Mouse (Mus musculus) lung, embryonic 14.5 days (tissue): ENCODE results near the gene Camkmt. TPM values are rescaled to one million over a fixed set of nuclear protein-coding genes. Genes with fewer than 3 reads are reported as not detected.

Source experiments
- ATAC-seq: fragments of 200-750 bp; cut with Nextera tagmentation; 2 replicates; pipeline ENCODE4 v1.8.0; 2017; ENCODE audit warnings: mild to moderate bottlenecking, moderate TSS enrichment, moderate library complexity; ENCODE audit not compliant: insufficient read depth
- DNase-seq: peaks from one replicate; pipeline ENCODE4 v3.0.0-alpha.2; 2015
- H3K27ac ChIP-seq: fragments of 300-500 bp; sonication (generic); 2 replicates; pipeline ENCODE4 v1.5.1; 2014; ENCODE audit warnings: low read depth, mild to moderate bottlenecking, moderate library complexity
- H3K27me3 ChIP-seq: fragments of 300-500 bp; sonication (generic); 2 replicates; pipeline ENCODE4 v1.6.1; 2014; ENCODE audit warnings: low read length, control low read depth; ENCODE audit not compliant: insufficient read depth
- H3K36me3 ChIP-seq: fragments of 300-500 bp; sonication (generic); 2 replicates; pipeline ENCODE4 v1.6.1; 2014; ENCODE audit warnings: control low read depth; ENCODE audit not compliant: insufficient read depth
- H3K4me1 ChIP-seq: fragments of 300-500 bp; sonication (generic); 2 replicates; pipeline ENCODE4 v1.6.1; 2014; ENCODE audit warnings: antibody characterized with exemption, control low read depth; ENCODE audit not compliant: insufficient read depth
- H3K4me2 ChIP-seq: fragments of 300-500 bp; sonication (generic); 2 replicates; pipeline ENCODE4 v1.6.1; 2014; ENCODE audit warnings: mild to moderate bottlenecking
- H3K4me3 ChIP-seq: fragments of 300-500 bp; sonication (generic); 2 replicates; pipeline ENCODE4 v1.5.1; 2014; ENCODE audit warnings: low read depth, low read length
- H3K9ac ChIP-seq: fragments of 300-500 bp; sonication (generic); 2 replicates; pipeline ENCODE4 v1.6.1; 2014
- H3K9me3 ChIP-seq: fragments of 300-500 bp; sonication (generic); 2 replicates; pipeline ENCODE4 v1.6.1; 2016; ENCODE audit warnings: low read depth, low read length, control low read depth
- CTCF ChIP-seq: IDR thresholded peaks from 2 replicates; pipeline ENCODE4 v1.5.1; 2016; ENCODE audit warnings: antibody characterized with exemption, low read depth
- WGBS: fragments of 180-500 bp; shearing (Covaris S2); extraction: QIAGEN DNeasy Blood & Tissue Kit; methylation state at CpG from one replicate; pipeline ENCODE4 v1.1.7; 2014; 5-methylcytosine and 5-hydroxymethylcytosine counted together
- polyA plus RNA-seq: library from polyadenylated mRNA; unstranded; fragments of >200 nt; fragmentation: Nextera tagmentation; extraction: Ambion mirVana; gene quantifications from 2 replicates; pipeline ENCODE4 v1.2.1, GENCODE M21; 2014

Camkmt gene
- polyA plus RNA-seq, 1 experiment from 2014 or later, result 11.7 TPM

- H3K9me3 ChIP-seq, result no peaks in the 10 kb centered on the region
- H3K4me1 ChIP-seq, result no peaks in the 10 kb centered on the region
- ATAC-seq (no peak), DNase-seq (no peak)
- no peak for TF ChIP-seq CTCF
- H3K27ac ChIP-seq, result no peak overlapping the region
- no peaks in the 10 kb centered on the region for H3K27me3 ChIP-seq
- H3K4me2 ChIP-seq, result no peak overlapping the region
- WGBS, result 57% methylated on average over 8 of the region's 8 CpGs
- H3K36me3 ChIP-seq, result no peaks in the 10 kb centered on the region
- H3K4me3 ChIP-seq, result no peak overlapping the region
- H3K9ac ChIP-seq, result no peak overlapping the region
Observed at GRCm38 (mm10) chr17:85349331-85349935, 259.1 kb downstream of the Camkmt start.

- TF ChIP-seq CTCF, result no peak
- no peak for ATAC-seq
Observed at GRCm38 (mm10) chr17:85351301-85351700, 260.9 kb downstream of the Camkmt start.

GRCm38 (mm10) chr17:85352731-85353130 lies 262.4 kb downstream of the Camkmt start:
- TF ChIP-seq CTCF, result peak; percentile 25

More at GRCm38 (mm10) chr17:85351301-85351700, 260.9 kb downstream of the Camkmt start:
- Histone ChIP-seq H3K9me3 (no peaks in the 10 kb centered on the region), H3K27me3 (no peaks in the 10 kb centered on the region), H3K36me3 (no peaks in the 10 kb centered on the region), H3K9ac (no peak overlapping the region), H3K4me3 (no peak overlapping the region), H3K4me2 (no peak overlapping the region), H3K27ac (no peak overlapping the region), H3K4me1 (no peaks in the 10 kb centered on the region)
- no peak for DNase-seq
- 86% methylated on average over 8 of the region's 8 CpGs for WGBS

GRCm38 (mm10) chr17:85353191-85353590 lies 262.8 kb downstream of the Camkmt start:
- no peaks in the 10 kb centered on the region for H3K36me3 ChIP-seq
- no peak overlapping the region for H3K4me2 ChIP-seq
- no peak overlapping the region for H3K9ac ChIP-seq
- TF ChIP-seq CTCF, result no peak
- no peak overlapping the region for H3K4me3 ChIP-seq
- ATAC-seq (no peak), DNase-seq (no peak)
- WGBS, result 62% methylated on average over 6 of the region's 6 CpGs
- H3K9me3 ChIP-seq, result no peaks in the 10 kb centered on the region
- no peaks in the 10 kb centered on the region for H3K27me3 ChIP-seq
- no peak overlapping the region for H3K27ac ChIP-seq
- no peaks in the 10 kb centered on the region for H3K4me1 ChIP-seq

More at GRCm38 (mm10) chr17:85352731-85353130, 262.4 kb downstream of the Camkmt start:
- Histone ChIP-seq H3K4me2 (no peak overlapping the region), H3K27me3 (no peaks in the 10 kb centered on the region), H3K4me1 (no peaks in the 10 kb centered on the region), H3K9me3 (no peaks in the 10 kb centered on the region), H3K4me3 (no peak overlapping the region), H3K27ac (no peak overlapping the region), H3K9ac (no peak overlapping the region), H3K36me3 (no peaks in the 10 kb centered on the region)
- no peak for DNase-seq
- 84% methylated on average over 7 of the region's 7 CpGs for WGBS
- ATAC-seq, result no peak

- H3K9me3 ChIP-seq, result no peaks in the 10 kb centered on the region
- DNase-seq, result no peak
- 64% methylated on average over 10 of the region's 10 CpGs for WGBS
- no peak overlapping the region for H3K27ac ChIP-seq
- TF ChIP-seq CTCF, result no peak
- H3K4me2 ChIP-seq, result no peak overlapping the region
- no peak overlapping the region for H3K9ac ChIP-seq
- H3K4me3 ChIP-seq, result no peak overlapping the region
- no peaks in the 10 kb centered on the region for H3K4me1 ChIP-seq
- H3K36me3 ChIP-seq, result no peaks in the 10 kb centered on the region
- H3K27me3 ChIP-seq, result no peaks in the 10 kb centered on the region
- ATAC-seq, result no peak
Observed at GRCm38 (mm10) chr17:85353636-85354035, 263.3 kb downstream of the Camkmt start.

GRCm38 (mm10) chr17:85355356-85355755 lies 265.0 kb downstream of the Camkmt start:
- no peak for ATAC-seq
- no peak for TF ChIP-seq CTCF
- 86% methylated on average over 9 of the region's 9 CpGs for WGBS

GRCm38 (mm10) chr17:85361006-85361405 lies 270.7 kb downstream of the Camkmt start:
- Histone ChIP-seq H3K9me3 (no peaks in the 10 kb centered on the region), H3K9ac (no peak overlapping the region), H3K27ac (no peak overlapping the region), H3K4me1 (no peaks in the 10 kb centered on the region), H3K4me2 (no peak overlapping the region), H3K4me3 (no peak overlapping the region), H3K27me3 (no peaks in the 10 kb centered on the region), H3K36me3 (no peaks in the 10 kb centered on the region)
- 74% methylated on average over 7 of the region's 7 CpGs for WGBS
- no peak for ATAC-seq
- DNase-seq, result no peak
- no peak for TF ChIP-seq CTCF

More at GRCm38 (mm10) chr17:85355356-85355755, 265.0 kb downstream of the Camkmt start:
- Histone ChIP-seq H3K4me1 (no peaks in the 10 kb centered on the region), H3K27me3 (no peaks in the 10 kb centered on the region), H3K27ac (no peak overlapping the region), H3K9ac (no peak overlapping the region), H3K36me3 (no peaks in the 10 kb centered on the region), H3K4me2 (no peak overlapping the region), H3K4me3 (no peak overlapping the region), H3K9me3 (no peaks in the 10 kb centered on the region)
- DNase-seq, result no peak
